ENCODE assay signal across 23 mouse cellular contexts in genomic region chr7:139347051-139347450, GRCm38 (mm10).
"Had no signal": no experiment of that assay in that cellular context is flagged by ENCODE, and none has a peak within 500 bp of the region (broad histone marks: within the 10 kb centered on the region; RNA-seq: fewer than 3 reads in every experiment).

No protein-coding gene starts in this region.

- H3K4me1 ChIP-seq: limb, embryonic 12.5 days; midbrain, embryonic 10.5 days had no signal

- H3K36me3 ChIP-seq: kidney, embryonic 15.5 days; limb, embryonic 12.5 days; limb, embryonic 15.5 days; midbrain, embryonic 10.5 days had no signal

- H3K27ac ChIP-seq: kidney, embryonic 15.5 days; limb, embryonic 12.5 days; limb, embryonic 15.5 days; liver, embryonic 14.5 days; macrophage; midbrain, embryonic 10.5 days; stomach, postnatal 0 days had no signal

- H3K9ac ChIP-seq: kidney, embryonic 15.5 days; limb, embryonic 12.5 days; limb, embryonic 15.5 days; liver, embryonic 14.5 days; liver, postnatal 0 days; lung, embryonic 14.5 days had no signal

- H3K9me3 ChIP-seq: kidney, embryonic 15.5 days; limb, embryonic 12.5 days; limb, embryonic 15.5 days; midbrain, embryonic 10.5 days had no signal

- H3K4me3 ChIP-seq: kidney, embryonic 15.5 days; limb, embryonic 12.5 days; limb, embryonic 15.5 days; midbrain, embryonic 10.5 days had no signal

- DNase-seq: kidney, adult 11 months; kidney, adult 8-10 months; kidney, postnatal 10 days; kidney, postnatal 4 days; left cerebral cortex, postnatal 4 days; liver, postnatal 0 days; lung, embryonic 14.5 days; midbrain, embryonic 14.5 days; right cerebral cortex, adult 18-20 months; right cerebral cortex, postnatal 14 days; right cerebral cortex, postnatal 4 days; thymus, adult 2 months; thymus, postnatal 14 days; thymus, postnatal 4 days had no signal

- ATAC-seq: liver, postnatal 0 days; lung, postnatal 0 days had no signal

- H3K4me2 ChIP-seq: kidney, embryonic 15.5 days; limb, embryonic 12.5 days; limb, embryonic 15.5 days; liver, embryonic 11.5 days; lung, embryonic 14.5 days had no signal

- H3K27me3 ChIP-seq: kidney, embryonic 15.5 days; limb, embryonic 12.5 days; limb, embryonic 15.5 days had no signal
